Mouse (Mus musculus) intestine, embryonic 15.5 days (tissue): ENCODE data around the gene Tomt. TPM values are rescaled to one million over a fixed set of nuclear protein-coding genes. Genes with fewer than 3 reads are reported as not detected.

ENCODE experiments used
- ATAC-seq: fragments of 200-750 bp; cut with Nextera tagmentation; 2 replicates; pipeline ENCODE4 v1.8.0; 2017; ENCODE audit warnings: moderate TSS enrichment, moderate library complexity
- H3K27ac ChIP-seq: fragments of 300-500 bp; sonication (generic); 2 replicates; pipeline ENCODE4 v1.5.1; 2015; ENCODE audit warnings: mild to moderate bottlenecking, inconsistent platforms
- H3K27me3 ChIP-seq: fragments of 300-500 bp; sonication (generic); replicated peaks from 2 replicates; pipeline ENCODE4 v1.6.1; 2015; ENCODE audit warnings: inconsistent platforms
- H3K36me3 ChIP-seq: fragments of 300-500 bp; sonication (generic); 2 replicates; pipeline ENCODE4 v1.6.1; 2015; ENCODE audit warnings: inconsistent platforms
- H3K4me1 ChIP-seq: fragments of 300-500 bp; sonication (generic); replicated peaks from 2 replicates; pipeline ENCODE4 v1.6.1; 2015; ENCODE audit warnings: inconsistent platforms
- H3K4me2 ChIP-seq: fragments of 300-500 bp; sonication (generic); replicated peaks from 2 replicates; pipeline ENCODE4 v1.6.1; 2015; ENCODE audit warnings: mild to moderate bottlenecking, inconsistent platforms
- H3K4me3 ChIP-seq: fragments of 300-500 bp; sonication (generic); replicated peaks from 2 replicates; pipeline ENCODE4 v1.5.1; 2015; ENCODE audit warnings: inconsistent platforms
- H3K9ac ChIP-seq: fragments of 300-500 bp; sonication (generic); 2 replicates; pipeline ENCODE4 v1.6.1; 2015; ENCODE audit warnings: inconsistent platforms
- H3K9me3 ChIP-seq: fragments of 300-500 bp; sonication (generic); 2 replicates; pipeline ENCODE4 v1.6.1; 2016; ENCODE audit warnings: inconsistent platforms
- whole genome bisulfite sequencing: fragments of 180-500 bp; shearing (Covaris S2); methylation state at CpG from one replicate; pipeline ENCODE4 v1.1.7; 2015; 5-methylcytosine and 5-hydroxymethylcytosine counted together
- polyA plus RNA-seq: library from polyadenylated mRNA; unstranded; fragments of >200 nt; fragmentation: Nextera tagmentation; extraction: Ambion mirVana; gene quantifications from 2 replicates; pipeline ENCODE4 v1.2.1, GENCODE M21; 2015

The Tomt gene
- polyA plus RNA-seq, 1 experiment from 2014 or later, result 0.29 TPM

GRCm38 (mm10) chr7:101900331-101901097, 5.6 kb downstream of the Tomt start:
- H3K4me1 ChIP-seq, result no peaks in the 10 kb centered on the region; the same call in 1 of the 2 replicates
- no peak for ATAC-seq
- no peak overlapping the region for H3K27ac ChIP-seq
- H3K9me3 ChIP-seq, result no peaks in the 10 kb centered on the region
- H3K9ac ChIP-seq, result no peak overlapping the region
- H3K4me3 ChIP-seq, result no peak overlapping the region
- 88% methylated on average over 16 of the region's 16 CpGs for WGBS
- no peaks in the 10 kb centered on the region for H3K27me3 ChIP-seq
- H3K36me3 ChIP-seq, result no peaks in the 10 kb centered on the region
- H3K4me2 ChIP-seq, result no peak overlapping the region

GRCm38 (mm10) chr7:101896104-101897066, 9.8 kb downstream of the Tomt start:
- Histone ChIP-seq H3K36me3 (no peaks in the 10 kb centered on the region), H3K9ac (peak overlapping the region; percentile 50), H3K4me1 (no peaks in the 10 kb centered on the region), H3K27me3 (no peaks in the 10 kb centered on the region), H3K4me3 (peak overlapping the region; percentile 54), H3K9me3 (no peaks in the 10 kb centered on the region), H3K27ac (peak overlapping the region; percentile 86), H3K4me2 (peak overlapping the region; percentile 58)
- WGBS, result under 1% methylated on average over 57 of the region's 57 CpGs
- ATAC-seq, result peak; percentile 99

- ATAC-seq, result no peak
- no peaks in the 10 kb centered on the region for H3K9me3 ChIP-seq
- H3K27me3 ChIP-seq, result no peaks in the 10 kb centered on the region
- H3K4me3 ChIP-seq, result peak overlapping the region; percentile 54
- no peak overlapping the region for H3K27ac ChIP-seq
- WGBS, result 29% methylated on average over 9 of the region's 9 CpGs
- no peaks in the 10 kb centered on the region for H3K36me3 ChIP-seq
- H3K9ac ChIP-seq, result peak overlapping the region; percentile 50
- no peaks in the 10 kb centered on the region for H3K4me1 ChIP-seq
- peak overlapping the region; percentile 44; the same call in 1 of the 2 replicates for H3K4me2 ChIP-seq
Observed at GRCm38 (mm10) chr7:101895695-101896094, 10.5 kb downstream of the Tomt start.

GRCm38 (mm10) chr7:101888460-101888859, 17.7 kb downstream of the Tomt start:
- H3K9me3 ChIP-seq, result no peaks in the 10 kb centered on the region
- no peaks in the 10 kb centered on the region for H3K27me3 ChIP-seq
- no peaks in the 10 kb centered on the region for H3K4me1 ChIP-seq
- H3K4me3 ChIP-seq, result no peak overlapping the region
- no peak for ATAC-seq
- H3K27ac ChIP-seq, result no peak overlapping the region
- no peaks in the 10 kb centered on the region for H3K36me3 ChIP-seq
- no peak overlapping the region for H3K4me2 ChIP-seq
- 76% methylated on average over 4 of the region's 4 CpGs for WGBS
- no peak overlapping the region for H3K9ac ChIP-seq

- no peak for ATAC-seq
- no peak overlapping the region for H3K27ac ChIP-seq
- WGBS, result 84% methylated on average over 6 of the region's 6 CpGs
Observed at GRCm38 (mm10) chr7:101886274-101886673, 19.9 kb downstream of the Tomt start.

GRCm38 (mm10) chr7:101884160-101884559, 22.0 kb downstream of the Tomt start:
- Histone ChIP-seq H3K4me3 (no peak overlapping the region), H3K9ac (no peak overlapping the region), H3K27me3 (no peaks in the 10 kb centered on the region), H3K36me3 (no peaks in the 10 kb centered on the region), H3K4me2 (no peak overlapping the region), H3K27ac (no peak overlapping the region), H3K9me3 (no peaks in the 10 kb centered on the region), H3K4me1 (no peaks in the 10 kb centered on the region)
- WGBS, result 93% methylated on average over 4 of the region's 4 CpGs
- ATAC-seq, result no peak

More at GRCm38 (mm10) chr7:101886274-101886673, 19.9 kb downstream of the Tomt start:
- Histone ChIP-seq H3K4me2 (no peak overlapping the region), H3K4me3 (no peak overlapping the region), H3K9me3 (no peaks in the 10 kb centered on the region), H3K27me3 (no peaks in the 10 kb centered on the region), H3K4me1 (no peaks in the 10 kb centered on the region), H3K9ac (no peak overlapping the region), H3K36me3 (no peaks in the 10 kb centered on the region)

- Histone ChIP-seq H3K9ac (no peak overlapping the region; the same call in 1 of the 2 replicates), H3K4me3 (no peak overlapping the region), H3K27ac (no peak overlapping the region), H3K36me3 (no peaks in the 10 kb centered on the region), H3K4me2 (no peak overlapping the region), H3K27me3 (no peaks in the 10 kb centered on the region), H3K4me1 (no peaks in the 10 kb centered on the region), H3K9me3 (no peaks in the 10 kb centered on the region)
- no peak for ATAC-seq
- WGBS, result 62% methylated on average over 9 of the region's 9 CpGs
Observed at GRCm38 (mm10) chr7:101882413-101883154, 23.6 kb downstream of the Tomt start.

- no peak overlapping the region for H3K4me2 ChIP-seq
Observed at GRCm38 (mm10) chr7:101880855-101881254, 25.3 kb downstream of the Tomt start.

GRCm38 (mm10) chr7:101875978-101876377, 30.2 kb downstream of the Tomt start:
- H3K27ac ChIP-seq, result no peak overlapping the region
- H3K9ac ChIP-seq, result no peak overlapping the region
- no peak for ATAC-seq
- H3K4me1 ChIP-seq, result no peaks in the 10 kb centered on the region
- 98% methylated on average over 1 of the region's 1 CpGs for WGBS
- H3K27me3 ChIP-seq, result no peaks in the 10 kb centered on the region
- no peak overlapping the region for H3K4me2 ChIP-seq
- H3K36me3 ChIP-seq, result no peaks in the 10 kb centered on the region
- H3K9me3 ChIP-seq, result no peaks in the 10 kb centered on the region
- H3K4me3 ChIP-seq, result no peak overlapping the region

More at GRCm38 (mm10) chr7:101880855-101881254, 25.3 kb downstream of the Tomt start:
- Histone ChIP-seq H3K9me3 (no peaks in the 10 kb centered on the region), H3K27me3 (no peaks in the 10 kb centered on the region), H3K4me1 (no peaks in the 10 kb centered on the region), H3K9ac (no peak overlapping the region), H3K36me3 (no peaks in the 10 kb centered on the region), H3K4me3 (no peak overlapping the region), H3K27ac (no peak overlapping the region)
- no peak for ATAC-seq
- 78% methylated on average over 4 of the region's 4 CpGs for WGBS

- no peaks in the 10 kb centered on the region for H3K36me3 ChIP-seq
- H3K4me3 ChIP-seq, result no peak overlapping the region
- no peak overlapping the region for H3K9ac ChIP-seq
- peak overlapping the region; percentile 84 for H3K27ac ChIP-seq
- H3K4me2 ChIP-seq, result no peak overlapping the region; the same call in 1 of the 2 replicates
- WGBS, result 68% methylated on average over 3 of the region's 3 CpGs
- ATAC-seq, result peak; percentile 30
- H3K9me3 ChIP-seq, result no peaks in the 10 kb centered on the region
- no peaks in the 10 kb centered on the region for H3K27me3 ChIP-seq
- H3K4me1 ChIP-seq, result peaks cover 9% of the 10 kb centered on the region; the same call in 1 of the 2 replicates
Observed at GRCm38 (mm10) chr7:101871296-101871695, 34.9 kb downstream of the Tomt start.

- H3K27ac ChIP-seq, result peak within 1 kb of the TSS; percentile 84
- H3K4me3 ChIP-seq, result peak within 1 kb of the TSS; percentile 37
- peak; percentile 94 for ATAC-seq
- H3K4me2 ChIP-seq, result peak within 1 kb of the TSS; percentile 33
- WGBS, result 39% methylated on average over 2 of the region's 2 CpGs
- peak within 1 kb of the TSS; percentile 28; the same call in 1 of the 2 replicates for H3K9ac ChIP-seq
- H3K36me3 ChIP-seq, result no peaks in the 10 kb centered on the region
- no peaks in the 10 kb centered on the region for H3K9me3 ChIP-seq
- H3K27me3 ChIP-seq, result no peaks in the 10 kb centered on the region
- peaks cover 9% of the 10 kb centered on the region; the same call in 1 of the 2 replicates for H3K4me1 ChIP-seq
Observed at GRCm38 (mm10) chr7:101870629-101871028, 35.5 kb downstream of the Tomt start, which contains the start of gene Folr1. Gene Folr1 (minus strand): TSS chr7:101870788.
